Mouse (Mus musculus) liver, postnatal 0 days (tissue): Measurements from ENCODE around the gene Thap12. TPM values are rescaled to one million over a fixed set of nuclear protein-coding genes. Genes with fewer than 3 reads are reported as not detected.

ENCODE experiments used
- ATAC-seq: fragments of 200-750 bp; cut with Nextera tagmentation; 2 replicates; pipeline ENCODE4 v1.8.0; 2017; ENCODE audit warnings: mild to moderate bottlenecking, moderate library complexity
- DNase-seq: peaks from one replicate; pipeline ENCODE4 v3.0.0-alpha.2; 2016
- H3K27ac ChIP-seq: fragments of 300-500 bp; sonication (generic); 2 replicates; pipeline ENCODE4 v1.5.1; 2014; ENCODE audit warnings: antibody characterized with exemption, moderate library complexity, mild to moderate bottlenecking, low read depth
- H3K27me3 ChIP-seq: fragments of 300-500 bp; sonication (generic); 2 replicates; pipeline ENCODE4 v1.6.1; 2014; ENCODE audit warnings: low read length, control low read depth, mixed read lengths; ENCODE audit not compliant: insufficient read depth
- H3K36me3 ChIP-seq: fragments of 300-500 bp; sonication (generic); replicated peaks from 2 replicates; pipeline ENCODE4 v1.6.1; 2014; ENCODE audit warnings: mild to moderate bottlenecking, control low read depth, low read length, moderate library complexity, mixed read lengths; ENCODE audit not compliant: insufficient read depth
- H3K4me1 ChIP-seq: fragments of 300-500 bp; sonication (generic); 2 replicates; pipeline ENCODE4 v1.6.1; 2014; ENCODE audit warnings: antibody characterized with exemption, mild to moderate bottlenecking, control low read depth; ENCODE audit not compliant: insufficient read depth
- H3K4me2 ChIP-seq: fragments of 300-500 bp; sonication (generic); 2 replicates; pipeline ENCODE4 v1.6.1; 2014; ENCODE audit warnings: low read depth, mild to moderate bottlenecking, low read length, moderate library complexity, mixed read lengths
- H3K4me3 ChIP-seq: fragments of 300-500 bp; sonication (generic); 2 replicates; pipeline ENCODE4 v1.5.1; 2014; ENCODE audit warnings: low read depth, low read length
- H3K9ac ChIP-seq: fragments of 300-500 bp; sonication (generic); replicated peaks from 2 replicates; pipeline ENCODE4 v1.6.1; 2014; ENCODE audit warnings: mild to moderate bottlenecking, moderate library complexity
- H3K9me3 ChIP-seq: fragments of 300-500 bp; sonication (generic); 2 replicates; pipeline ENCODE4 v1.6.1; 2016; ENCODE audit warnings: mild to moderate bottlenecking, control low read depth, low read length, mixed read lengths
- CTCF ChIP-seq: sonication (generic); IDR thresholded peaks from 2 replicates; pipeline ENCODE4 v1.5.1; 2016; ENCODE audit warnings: antibody characterized with exemption, low read depth
- EP300 ChIP-seq: IDR thresholded peaks from 2 replicates; pipeline ENCODE4 v1.6.1; 2016; ENCODE audit warnings: antibody characterized with exemption, low read depth, mild to moderate bottlenecking
- WGBS: fragments of 180-500 bp; shearing (Covaris S2); extraction: QIAGEN DNeasy Blood & Tissue Kit; methylation state at CpG from one replicate; pipeline ENCODE4 v1.1.7; 2014; ENCODE audit not compliant: insufficient replicate concordance; 5-methylcytosine and 5-hydroxymethylcytosine counted together
- polyA plus RNA-seq: library from polyadenylated mRNA; unstranded; fragments of >200 nt; fragmentation: Nextera tagmentation; extraction: Ambion mirVana; gene quantifications from 2 replicates; pipeline ENCODE4 v1.2.1, GENCODE M21; 2015

The Thap12 gene
- polyA plus RNA-seq, 1 experiment from 2014 or later: 15.7 TPM

- TF ChIP-seq EP300: no peak
- TF ChIP-seq CTCF: no peak
- no peaks in the 10 kb centered on the region for H3K4me1 ChIP-seq
- H3K9me3 ChIP-seq: no peaks in the 10 kb centered on the region
- no peak overlapping the region for H3K9ac ChIP-seq
- ATAC-seq (no peak), DNase-seq (no peak)
- H3K4me2 ChIP-seq: no peak overlapping the region
- 0 out of 2 replicates have a peak, but pooled peaks cover 8% of the 10 kb centered on the region for H3K27me3 ChIP-seq
- no peak overlapping the region for H3K4me3 ChIP-seq
- no peak overlapping the region for H3K27ac ChIP-seq
- 67% methylated on average over 11 of the region's 11 CpGs for WGBS
- no peaks in the 10 kb centered on the region for H3K36me3 ChIP-seq
Observed at GRCm38 (mm10) chr7:98756050-98756449, 53.1 kb downstream of the Thap12 start.

GRCm38 (mm10) chr7:98756556-98756955 is 53.7 kb downstream of the Thap12 start:
- ATAC-seq (no peak), DNase-seq (no peak)
- no peaks in the 10 kb centered on the region for H3K9me3 ChIP-seq
- 0 out of 2 replicates have a peak, but pooled peaks cover 8% of the 10 kb centered on the region for H3K27me3 ChIP-seq
- H3K4me3 ChIP-seq: no peak overlapping the region
- H3K9ac ChIP-seq: no peak overlapping the region
- no peak overlapping the region for H3K4me2 ChIP-seq
- no peaks in the 10 kb centered on the region for H3K4me1 ChIP-seq
- TF ChIP-seq CTCF: no peak
- no peak for TF ChIP-seq EP300
- WGBS: 75% methylated on average over 8 of the region's 8 CpGs
- no peak overlapping the region for H3K27ac ChIP-seq
- H3K36me3 ChIP-seq: no peaks in the 10 kb centered on the region

GRCm38 (mm10) chr7:98760126-98760525 is 57.2 kb downstream of the Thap12 start:
- no peak overlapping the region for H3K4me3 ChIP-seq
- ATAC-seq (no peak), DNase-seq (no peak)
- no peaks in the 10 kb centered on the region for H3K4me1 ChIP-seq
- WGBS: 83% methylated on average over 5 of the region's 5 CpGs
- H3K27ac ChIP-seq: no peak overlapping the region
- 0 out of 2 replicates have a peak, but pooled peaks cover 8% of the 10 kb centered on the region for H3K27me3 ChIP-seq
- no peak overlapping the region for H3K9ac ChIP-seq
- TF ChIP-seq EP300 (no peak), CTCF (no peak)
- no peaks in the 10 kb centered on the region for H3K9me3 ChIP-seq
- H3K4me2 ChIP-seq: no peak overlapping the region
- H3K36me3 ChIP-seq: no peaks in the 10 kb centered on the region

- ATAC-seq (no peak), DNase-seq (no peak)
- Histone ChIP-seq H3K4me1 (no peaks in the 10 kb centered on the region), H3K27ac (no peak overlapping the region), H3K9me3 (no peaks in the 10 kb centered on the region), H3K9ac (no peak overlapping the region), H3K4me2 (no peak overlapping the region), H3K36me3 (no peaks in the 10 kb centered on the region), H3K4me3 (no peak overlapping the region), H3K27me3 (no peaks in the 10 kb centered on the region)
- TF ChIP-seq CTCF (no peak), EP300 (no peak)
- 85% methylated on average over 10 of the region's 10 CpGs for WGBS
Observed at GRCm38 (mm10) chr7:98763911-98764310, 61.0 kb downstream of the Thap12 start.

- Histone ChIP-seq H3K36me3 (no peaks in the 10 kb centered on the region), H3K9me3 (no peaks in the 10 kb centered on the region), H3K4me1 (peaks cover 7% of the 10 kb centered on the region), H3K27me3 (no peaks in the 10 kb centered on the region), H3K4me3 (no peak overlapping the region), H3K27ac (no peak overlapping the region), H3K9ac (no peak overlapping the region), H3K4me2 (no peak overlapping the region)
- TF ChIP-seq CTCF (no peak), EP300 (no peak)
- DNase-seq: no peak
- ATAC-seq: no peak
- 45% methylated on average over 6 of the region's 6 CpGs for WGBS
Observed at GRCm38 (mm10) chr7:98767261-98767660, 64.4 kb downstream of the Thap12 start.

Other genes starting within 250 kb of the Thap12 start
- 6.1 and 6.2 TPM in 2 replicates for gene Lrrc32, start 213.8 kb upstream of the Thap12 start, polyA plus RNA-seq
- gene Emsy, start 46.3 kb upstream of the Thap12 start, polyA plus RNA-seq: 3.4 and 3.7 TPM in 2 replicates
- 0.12 and 0.40 TPM in 2 replicates for gene Wnt11, start 132.0 kb downstream of the Thap12 start, polyA plus RNA-seq